Mouse (Mus musculus) cortical plate, adult 2 months (tissue): Measurements from ENCODE around the gene Ptgis.

ENCODE experiments used
- CTCF ChIP-seq: fragments of 200-500 bp; IDR thresholded peaks from 2 replicates; pipeline ENCODE4 v1.5.1; 2011; ENCODE audit warnings: mild to moderate bottlenecking, control low read depth, low read length; ENCODE audit not compliant: insufficient read depth; ENCODE audit errors: extremely low read depth
- POLR2A ChIP-seq: fragments of 200-500 bp; IDR thresholded peaks from 2 replicates; pipeline ENCODE4 v1.6.1; 2011; ENCODE audit warnings: mild to moderate bottlenecking, low read length, control low read depth; ENCODE audit not compliant: insufficient read depth; ENCODE audit errors: extremely low read depth

GRCm38 (mm10) chr2:167275856-167276255 is 35.5 kb upstream of the Ptgis start:
- TF ChIP-seq POLR2A: no peak
- TF ChIP-seq CTCF: no peak
